Mouse (Mus musculus) 416B (cell line): ENCODE results near the gene Lpp.

Experiments used
- DNase-seq: peaks from one replicate; pipeline ENCODE4 v3.0.0; 2011; ENCODE audit warnings: low read depth

The Lpp gene

DNA sequence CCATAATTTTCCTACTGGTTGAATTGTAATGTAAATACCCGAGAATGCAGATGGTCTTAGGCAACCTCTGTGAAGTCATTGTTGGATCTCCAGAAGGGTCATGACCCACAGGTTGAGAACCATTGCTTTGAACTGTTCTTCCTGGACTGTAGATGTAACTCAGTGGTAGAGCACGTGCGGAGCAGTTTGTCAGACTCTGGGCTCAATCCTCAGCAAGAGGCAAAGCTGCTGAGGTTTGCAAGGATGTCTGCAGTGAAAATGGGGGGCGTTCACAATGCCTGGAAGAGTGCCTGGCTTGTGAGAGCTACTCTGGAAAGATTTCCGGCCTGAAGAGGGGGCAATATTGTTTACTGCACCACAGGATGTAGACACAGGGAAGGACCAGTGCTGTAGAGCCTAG, 6.2 kb downstream of the Lpp start:
- DNase-seq = no peak

DNA sequence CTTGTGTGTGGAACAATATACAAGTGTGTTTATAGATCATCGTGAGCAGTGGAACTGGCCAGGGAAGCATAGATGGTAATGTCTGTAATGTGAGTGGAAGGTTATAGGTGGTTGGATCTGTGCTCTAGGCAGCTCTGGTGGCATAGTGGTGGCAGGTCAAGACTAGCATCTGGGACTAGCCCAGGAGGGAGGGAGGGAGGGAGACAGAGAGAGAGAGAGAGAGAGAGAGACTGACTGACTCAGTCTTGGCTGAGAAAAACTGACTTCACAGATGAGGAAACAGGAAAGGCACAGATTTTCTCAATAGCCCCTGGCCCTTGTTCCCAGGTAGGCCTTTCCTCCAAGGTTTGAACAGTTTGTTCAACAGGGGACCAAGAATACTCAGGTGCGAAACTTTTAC, 7.5 kb downstream of the Lpp start:
- DNase-seq = no peak

DNA sequence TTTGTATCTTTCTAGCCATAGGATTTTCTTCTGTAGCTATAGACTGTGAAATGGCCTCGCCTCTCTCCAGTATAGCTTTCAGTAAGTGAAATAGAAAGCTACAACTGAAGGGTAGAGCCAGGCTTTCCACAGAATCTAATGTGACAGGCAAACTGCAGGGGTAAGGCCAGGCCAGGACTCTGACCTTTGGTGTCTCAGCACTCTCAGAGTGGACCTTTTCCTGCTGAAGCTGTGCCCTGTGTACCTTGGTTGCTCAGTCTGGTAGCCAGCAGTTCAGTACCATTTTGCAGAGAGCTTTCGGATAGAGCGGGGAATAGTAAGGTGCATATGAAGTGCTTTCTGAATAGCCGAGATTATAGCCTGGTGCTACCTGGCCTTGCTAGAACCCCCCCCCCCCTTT, 9.5 kb downstream of the Lpp start:
- no peak for DNase-seq

DNA sequence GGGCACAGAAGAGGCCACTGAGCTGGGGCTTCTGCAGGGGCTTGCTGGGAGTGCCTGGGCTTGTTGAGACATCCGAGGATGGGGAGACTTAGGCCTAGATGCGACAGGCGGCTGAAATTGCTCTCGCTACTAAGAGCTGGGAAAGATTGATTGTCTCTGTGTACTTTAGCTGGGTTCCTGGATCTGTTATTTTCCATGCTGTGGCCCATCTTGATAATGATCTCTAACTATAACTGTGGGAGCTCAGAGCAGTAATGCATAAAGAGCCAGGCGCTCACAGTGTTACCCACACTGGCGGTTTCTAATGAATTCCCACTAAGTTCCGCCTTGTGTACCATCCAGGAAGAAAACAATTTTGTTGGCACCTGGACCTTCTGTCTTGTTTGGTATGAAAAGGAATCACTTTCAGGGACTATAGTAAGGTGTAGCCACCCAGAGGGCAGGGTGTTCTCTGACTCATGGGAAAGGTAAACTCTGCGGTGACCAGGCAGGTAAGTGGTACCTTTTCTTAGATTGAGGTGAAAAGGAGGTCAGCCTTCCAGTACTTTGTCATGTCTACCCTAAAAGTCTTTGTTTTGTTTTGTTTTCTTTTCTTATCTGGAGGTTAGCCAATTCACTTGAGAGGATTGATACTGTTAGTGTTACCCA, 10.6 kb downstream of the Lpp start:
- DNase-seq = no peak

DNA sequence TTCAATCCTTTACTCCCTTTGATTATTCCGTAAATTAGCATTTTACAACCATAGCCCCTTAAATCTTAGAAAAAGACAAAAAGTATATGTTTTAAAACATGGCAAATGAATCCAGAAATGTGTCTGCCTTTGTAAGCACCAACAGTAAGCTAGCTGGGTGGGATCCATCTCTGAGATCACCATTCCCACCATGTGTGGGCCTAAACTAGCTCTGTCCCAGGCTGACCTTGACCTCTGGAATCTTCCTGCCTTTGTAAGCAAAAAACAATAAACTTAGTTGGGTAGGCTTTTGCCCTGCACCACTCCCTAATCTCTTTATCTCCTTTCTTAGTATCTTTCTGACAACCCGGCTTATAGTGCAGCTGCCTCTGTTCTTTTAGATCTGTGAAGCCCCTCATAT, 13.2 kb downstream of the Lpp start:
- DNase-seq = no peak

DNA sequence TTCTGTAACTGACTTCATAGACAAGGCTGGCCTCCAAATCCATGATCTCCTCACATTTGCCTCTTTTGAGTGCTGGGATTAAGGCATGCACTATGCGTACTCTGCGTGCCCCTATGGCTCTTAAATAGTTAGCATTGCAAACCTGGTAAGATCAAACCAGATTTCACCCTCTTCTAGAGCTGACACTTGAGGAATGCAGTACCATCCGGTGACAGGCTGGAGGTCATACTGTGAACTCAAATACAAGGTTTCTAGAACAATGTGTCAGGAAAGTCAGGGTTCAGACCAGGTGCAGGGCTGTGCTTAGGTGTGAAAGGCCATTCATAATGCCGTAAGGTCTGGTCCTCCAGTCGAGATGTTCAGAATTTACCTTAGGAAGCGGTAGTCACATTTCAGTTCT, 18.0 kb downstream of the Lpp start:
- DNase-seq = no peak

DNA sequence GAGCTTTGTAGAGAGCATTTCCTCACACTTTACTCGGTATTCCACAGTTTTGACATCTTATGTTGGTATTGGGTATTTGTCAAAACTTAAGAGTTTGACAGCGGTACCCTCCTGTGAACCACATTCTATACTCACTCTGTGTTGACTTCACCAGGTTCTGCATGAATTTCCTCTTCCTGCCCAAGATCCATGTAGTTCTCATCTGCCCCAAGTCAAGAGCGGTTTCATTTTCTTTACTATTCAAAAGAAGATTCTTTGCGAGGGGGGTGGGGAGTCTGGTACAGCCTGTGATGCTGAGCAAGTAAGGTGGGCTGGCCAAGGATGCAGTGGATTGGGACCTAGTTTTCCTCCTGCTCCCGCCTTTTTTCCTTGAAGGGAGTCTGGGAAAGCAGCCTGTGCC, 18.9 kb downstream of the Lpp start:
- DNase-seq = no peak

DNA sequence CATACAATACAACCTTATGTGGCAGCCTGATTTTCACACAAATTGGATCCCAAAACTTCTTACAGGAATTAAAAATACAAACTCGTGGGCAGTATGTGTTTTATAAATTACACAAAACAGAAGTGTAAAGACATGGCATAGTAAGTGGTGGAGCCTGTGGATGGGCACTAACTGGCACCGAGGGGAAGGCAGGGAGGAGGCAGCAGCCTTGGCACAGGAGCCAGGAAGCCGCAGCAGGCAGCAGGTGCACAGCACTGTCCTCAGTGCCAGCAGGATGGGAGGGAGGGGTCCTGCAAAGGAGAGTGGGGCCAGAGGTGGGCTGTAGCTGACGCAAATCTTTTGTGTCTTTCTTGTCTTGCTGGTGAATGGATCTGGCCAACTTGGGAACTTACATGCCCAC, 19.8 kb downstream of the Lpp start:
- no peak for DNase-seq

DNA sequence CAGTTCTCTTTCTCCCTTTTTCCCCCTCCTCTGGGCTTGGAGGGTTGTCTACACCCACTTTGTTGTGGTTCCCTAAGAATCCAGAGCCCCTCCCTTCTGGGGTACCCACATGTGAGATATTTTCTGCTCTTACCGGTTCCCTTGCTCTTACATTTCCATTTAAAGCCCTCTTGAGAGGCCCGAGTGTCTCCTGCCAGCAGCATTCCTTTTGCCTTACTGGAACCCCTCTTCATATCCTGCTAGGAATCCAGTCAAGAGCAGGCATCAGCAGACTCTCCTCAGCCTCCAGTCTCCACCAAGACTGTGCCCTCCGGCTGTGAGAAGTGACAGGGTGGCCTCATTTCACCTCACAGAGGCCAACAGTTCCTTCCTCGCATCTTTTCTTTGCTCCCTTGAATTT, 24.7 kb downstream of the Lpp start:
- no peak for DNase-seq

DNA sequence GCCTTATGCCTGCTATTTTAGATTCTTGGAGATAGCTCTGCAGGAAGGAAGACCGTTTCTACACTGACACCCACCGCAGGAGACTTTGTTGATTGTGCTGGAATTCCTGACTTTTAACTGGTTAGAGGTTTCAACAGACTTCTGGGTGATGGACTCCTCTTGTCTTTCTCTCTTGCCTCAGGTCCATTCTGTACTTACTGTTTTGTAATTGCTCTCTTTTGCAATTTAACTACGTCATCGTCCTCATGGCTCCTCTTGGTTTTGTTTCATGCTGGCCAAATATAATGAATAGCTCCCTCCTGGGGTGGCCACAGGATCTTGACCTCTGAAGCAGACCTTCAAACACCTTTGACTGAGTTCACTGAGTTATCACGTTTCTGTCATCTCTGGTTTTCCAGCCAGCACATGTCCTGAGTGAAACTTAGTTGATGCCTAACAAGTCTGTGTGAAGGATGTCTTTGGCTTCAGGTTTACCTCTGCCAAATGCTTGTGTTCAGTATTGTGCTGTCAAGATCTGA, 27.4 kb downstream of the Lpp start:
- DNase-seq = peak; percentile 31

DNA sequence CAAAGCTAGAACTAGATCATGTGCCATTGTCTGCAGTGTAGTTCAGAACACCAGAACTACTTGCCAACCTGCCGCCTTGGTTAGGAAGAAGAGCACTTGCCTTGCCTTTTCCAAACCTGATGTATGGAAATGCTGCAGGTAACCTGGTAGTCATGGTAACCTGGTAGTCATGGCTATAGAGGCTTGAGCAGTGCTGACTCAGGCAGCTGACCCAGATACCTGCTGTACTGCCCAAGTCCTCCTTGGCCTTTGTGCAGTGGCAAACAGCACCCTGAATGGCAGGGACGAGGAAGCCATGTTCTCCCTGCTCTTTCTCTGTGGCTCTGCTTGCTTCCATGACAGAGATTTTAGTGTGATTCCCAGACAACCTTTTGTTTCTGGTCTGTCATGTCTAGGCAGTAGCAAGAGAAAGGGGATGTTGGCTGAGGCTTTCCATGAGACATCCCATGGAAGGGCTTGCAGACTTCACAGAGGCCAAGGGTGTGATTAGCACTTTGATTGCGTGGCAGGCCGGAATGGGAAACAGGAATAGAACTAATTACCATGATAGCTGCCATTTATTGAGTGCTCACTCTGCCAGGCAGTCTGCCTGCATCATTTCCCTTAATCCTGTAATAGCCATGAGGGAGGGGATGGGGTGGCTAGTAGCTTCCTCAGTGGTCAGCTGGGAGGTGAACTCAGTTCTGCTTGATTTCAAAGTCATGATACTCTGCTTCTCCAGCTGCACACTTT, 28.5 kb downstream of the Lpp start:
- no peak for DNase-seq

DNA sequence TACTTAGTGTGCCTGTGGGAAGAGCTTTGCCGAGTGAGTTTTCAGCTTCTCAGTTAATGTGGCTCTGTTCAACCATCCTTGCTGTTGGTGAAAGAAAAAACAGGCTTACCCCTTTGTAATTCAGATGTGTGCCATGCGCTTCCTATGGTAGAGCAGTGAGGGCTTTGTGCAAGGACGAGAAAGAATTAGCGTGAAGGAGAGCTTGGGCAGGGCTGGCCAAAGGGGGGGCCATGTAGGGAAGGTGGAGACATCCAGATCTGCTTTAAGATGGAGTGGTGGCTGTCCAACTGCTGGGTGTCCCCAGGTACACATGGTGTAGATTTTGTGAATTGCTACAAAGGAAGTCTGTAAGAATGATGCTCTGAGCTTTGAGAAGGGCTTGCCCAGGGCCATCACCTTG, 29.9 kb downstream of the Lpp start:
- no peak for DNase-seq

DNA sequence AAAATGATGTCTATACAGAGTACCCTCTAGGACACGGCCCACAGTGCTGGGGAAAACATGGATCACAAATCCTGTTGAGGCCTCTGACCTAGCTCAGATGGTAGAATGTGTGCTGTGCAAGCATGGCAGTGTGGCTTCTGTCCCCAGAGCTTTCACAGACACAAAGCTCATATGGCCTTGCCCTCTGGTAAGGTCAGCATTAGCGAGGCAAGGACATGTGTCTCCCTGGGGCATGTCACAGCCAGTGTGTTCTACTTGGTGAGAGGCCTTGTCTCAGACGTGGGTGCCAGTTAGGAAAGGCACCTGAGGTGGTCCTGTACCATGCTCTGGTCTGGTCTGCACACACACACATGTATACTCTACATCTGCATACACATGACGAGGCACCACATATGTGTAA, 30.4 kb downstream of the Lpp start:
- DNase-seq = no peak

DNA sequence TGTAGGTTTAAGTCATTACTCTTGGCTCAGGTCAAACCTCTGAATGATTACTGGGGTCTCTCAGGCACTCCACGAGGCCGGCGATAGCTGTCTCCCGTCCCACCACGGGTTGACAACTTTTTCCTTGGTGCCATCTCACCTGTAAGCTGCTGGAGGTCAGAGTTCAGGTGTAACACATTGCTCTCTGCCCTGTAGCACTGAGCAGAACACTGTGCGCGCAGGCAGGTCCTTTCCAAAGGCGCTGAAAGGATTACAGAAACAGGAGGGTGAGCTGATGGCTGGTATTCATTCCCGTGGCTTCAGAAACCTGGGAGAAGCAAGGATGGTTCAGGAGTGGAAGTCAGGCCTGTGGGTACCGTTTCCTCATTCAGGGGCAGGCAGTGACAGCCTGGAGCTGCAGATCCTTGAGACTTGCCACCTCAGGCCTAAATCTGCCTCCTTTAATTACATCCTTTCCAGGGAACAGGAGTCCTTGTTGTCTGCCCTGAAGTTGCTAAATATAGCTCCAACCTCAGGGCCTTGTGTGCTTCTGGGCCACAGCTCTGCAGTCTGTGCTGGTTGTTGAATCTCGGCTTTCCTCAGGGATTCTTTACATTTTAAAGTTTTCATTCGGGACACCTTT, 31.2 kb downstream of the Lpp start:
- DNase-seq = no peak

DNA sequence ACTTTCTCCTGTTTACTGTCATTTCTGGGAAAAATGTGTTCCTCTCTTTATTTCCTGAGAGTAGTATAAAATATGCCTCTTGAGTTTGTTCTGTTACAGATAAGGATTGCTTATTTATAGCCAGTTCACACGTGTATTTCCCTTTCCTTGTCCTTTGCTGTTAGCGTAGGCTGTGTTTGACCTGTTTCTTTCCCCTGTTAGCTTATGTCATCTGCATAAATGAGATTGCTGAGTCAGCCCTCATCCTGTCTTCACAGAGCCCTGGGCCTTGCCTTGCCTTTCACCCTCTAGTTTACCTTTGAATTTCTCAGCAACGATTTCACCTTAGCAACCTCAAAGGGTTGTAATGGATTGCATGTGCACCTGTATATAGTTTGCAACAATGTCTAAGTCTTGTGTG, 32.5 kb downstream of the Lpp start:
- peak; percentile 36 for DNase-seq

DNA sequence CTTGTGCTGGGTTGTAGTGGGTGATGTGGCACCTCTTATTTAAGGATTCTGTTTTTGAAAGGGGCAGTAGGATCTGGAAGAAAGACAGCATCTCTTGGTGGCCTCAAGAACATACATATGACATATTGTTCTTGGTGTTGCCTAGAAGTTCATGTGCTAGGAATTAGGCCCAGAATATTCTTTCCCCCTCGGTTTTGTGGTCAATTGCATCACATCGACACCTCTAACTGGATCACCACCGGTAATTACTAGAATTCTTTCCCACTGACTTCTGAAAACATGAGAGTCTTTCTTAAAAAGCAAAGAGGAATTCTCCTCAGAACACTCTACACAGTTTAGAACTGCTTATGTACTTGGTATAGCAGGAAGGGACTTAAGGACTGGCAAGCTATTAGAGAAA, 34.3 kb downstream of the Lpp start:
- no peak for DNase-seq

DNA sequence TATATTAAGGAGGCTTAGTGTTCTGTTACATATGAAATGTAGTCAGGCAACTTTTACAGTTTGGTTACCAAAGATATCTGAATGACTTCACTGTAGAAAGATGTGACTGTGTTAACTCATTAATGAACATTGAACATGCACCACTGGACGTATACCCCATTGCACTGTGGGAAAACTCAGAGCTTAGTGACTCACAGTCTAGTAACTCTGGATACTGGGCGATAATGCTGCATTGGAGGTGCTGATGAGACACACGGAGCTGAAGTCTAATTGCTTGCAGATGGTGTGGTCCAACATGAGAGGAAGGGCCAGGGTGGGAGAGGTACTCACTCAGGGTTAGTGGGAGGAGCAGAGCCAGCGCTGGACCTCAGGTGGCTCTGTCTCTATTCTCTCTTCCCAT, 34.7 kb downstream of the Lpp start:
- no peak for DNase-seq

DNA sequence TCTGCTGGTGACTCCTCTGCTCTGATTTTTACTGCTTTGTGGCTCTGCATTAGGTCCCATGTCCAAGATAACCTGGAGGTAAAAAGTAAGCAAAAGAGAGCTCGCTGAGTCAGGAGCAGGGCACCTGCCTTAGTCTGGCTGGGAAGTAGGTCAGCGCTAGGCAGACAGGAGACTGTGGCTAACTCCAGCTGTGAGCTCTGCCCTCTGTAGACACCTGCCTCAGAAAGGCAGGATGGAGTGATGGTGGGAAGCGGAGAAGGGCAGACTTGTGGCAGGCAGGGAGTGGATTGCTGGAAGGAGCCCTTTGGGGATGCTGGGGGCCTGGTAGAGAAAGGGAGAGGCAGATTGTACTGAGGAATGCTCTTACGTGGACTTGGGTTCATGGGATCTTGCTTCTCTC, 35.4 kb downstream of the Lpp start:
- DNase-seq = no peak

DNA sequence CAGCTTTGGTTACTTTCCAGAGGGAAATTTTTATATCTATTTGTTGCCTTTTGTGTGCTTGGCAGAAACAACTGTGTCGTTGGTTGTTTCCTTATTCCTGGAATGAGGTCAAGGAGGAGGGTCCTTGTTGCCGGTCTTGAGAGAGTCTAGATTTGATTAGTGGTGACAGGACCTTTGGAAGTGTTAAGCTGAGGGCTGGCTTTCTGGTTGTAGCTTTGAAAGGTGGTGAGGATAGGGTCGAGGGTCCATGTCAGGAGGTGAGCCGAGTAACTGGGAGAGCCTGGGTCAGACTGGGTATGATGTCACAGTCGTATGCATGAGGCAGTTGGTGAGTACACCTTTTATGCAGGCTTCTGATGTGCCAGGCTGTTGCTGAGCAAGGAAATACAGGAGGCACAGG, 36.4 kb downstream of the Lpp start:
- DNase-seq = no peak

DNA sequence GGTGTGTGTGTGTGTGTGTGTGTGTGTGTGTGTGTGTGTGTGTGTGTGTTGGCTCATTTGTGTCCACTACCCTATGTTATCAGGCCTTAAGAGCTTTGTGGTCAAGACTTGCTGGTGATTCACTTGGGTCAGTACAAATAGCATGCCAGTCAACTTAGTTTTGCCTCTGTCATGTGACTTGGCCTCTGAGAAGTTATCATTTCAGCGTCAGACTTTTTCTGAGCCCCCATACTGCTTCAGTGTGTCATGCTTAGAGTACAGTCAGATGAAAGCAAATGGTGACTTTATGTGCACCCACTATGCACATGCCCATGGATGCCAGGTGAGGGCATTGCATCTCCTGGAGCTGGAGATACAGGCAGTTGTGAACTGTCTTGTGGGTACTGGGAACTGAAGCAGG, 38.5 kb downstream of the Lpp start:
- DNase-seq = peak; percentile 48

DNA sequence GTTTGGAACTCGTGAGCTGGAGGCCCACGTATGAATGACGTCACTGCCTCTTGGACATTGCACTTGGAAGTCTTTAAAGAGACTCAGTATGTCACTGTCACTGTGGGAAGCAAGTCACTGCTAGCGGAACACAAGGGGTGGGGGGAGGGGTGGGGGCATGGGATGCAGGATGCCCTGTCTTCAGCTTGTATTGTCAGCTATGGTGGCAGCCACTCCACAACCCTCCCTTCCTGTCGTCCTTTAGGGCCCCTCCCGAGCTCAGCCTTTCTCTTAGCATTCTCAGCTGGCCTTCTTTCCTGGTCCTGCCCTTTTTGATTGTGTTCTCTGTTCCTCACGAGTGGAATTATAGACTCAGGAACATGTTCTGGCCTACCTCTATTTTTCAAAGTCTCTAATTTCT, 40.3 kb downstream of the Lpp start:
- DNase-seq = no peak

DNA sequence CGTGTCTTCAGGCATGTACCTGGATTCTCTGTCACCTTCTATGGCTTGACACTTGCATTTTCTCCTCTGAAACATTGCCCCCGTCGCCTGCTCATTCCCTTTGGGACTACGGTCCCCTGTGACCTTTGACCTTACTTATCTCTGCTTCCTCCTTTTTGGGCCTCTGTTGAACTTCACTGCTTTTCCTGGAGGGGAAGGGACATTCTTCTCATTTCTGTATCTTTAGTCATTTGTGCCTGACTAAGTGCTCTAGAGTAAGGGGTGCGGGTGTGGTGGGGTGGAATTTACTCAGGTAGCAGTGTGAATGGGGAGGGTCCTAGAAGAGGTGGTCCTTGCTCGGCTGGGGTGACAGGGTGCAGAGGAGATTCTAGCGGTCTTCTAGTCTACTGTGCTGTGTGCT, 40.7 kb downstream of the Lpp start:
- no peak for DNase-seq

DNA sequence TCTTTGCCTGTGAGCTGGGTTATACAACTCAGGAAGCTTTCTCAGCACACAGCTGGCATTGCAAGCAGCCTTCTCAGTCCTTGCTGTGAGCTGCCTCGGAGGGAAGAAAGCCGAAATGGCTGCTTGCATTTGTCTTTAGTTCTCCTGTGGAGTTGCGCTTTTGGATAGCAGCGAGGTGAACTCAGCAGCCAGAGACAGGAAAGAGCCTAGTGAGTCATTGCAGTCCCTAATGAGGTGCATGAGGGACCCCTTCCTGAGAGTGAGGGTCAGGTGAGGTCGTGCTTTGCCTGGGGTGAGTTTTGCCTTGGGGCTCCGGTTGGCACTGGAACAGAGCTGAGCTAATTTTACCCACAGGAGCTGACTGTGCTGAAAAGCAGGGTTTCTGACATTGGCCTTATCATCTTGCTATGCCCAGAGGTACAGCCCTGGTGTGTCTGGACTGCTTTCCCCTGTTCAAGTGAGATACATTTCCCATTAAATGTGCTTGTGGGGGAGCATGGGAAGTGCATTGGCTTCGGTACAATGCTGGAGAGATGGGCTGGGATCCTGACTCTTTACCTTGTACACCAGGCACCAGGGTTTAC, 41.3 kb downstream of the Lpp start:
- peak; percentile 56 for DNase-seq
